Mouse (Mus musculus): ENCODE measurements around the gene Emilin2.
A peak's percentile ranks its signal among the peaks of the same experiment; 100 is the strongest.
"Not testable (repeated sequence)": the region's sequence is repeated elsewhere in the genome, so short reads cannot be mapped to it uniquely, and the experiment has no call there.

The Emilin2 gene

DNA sequence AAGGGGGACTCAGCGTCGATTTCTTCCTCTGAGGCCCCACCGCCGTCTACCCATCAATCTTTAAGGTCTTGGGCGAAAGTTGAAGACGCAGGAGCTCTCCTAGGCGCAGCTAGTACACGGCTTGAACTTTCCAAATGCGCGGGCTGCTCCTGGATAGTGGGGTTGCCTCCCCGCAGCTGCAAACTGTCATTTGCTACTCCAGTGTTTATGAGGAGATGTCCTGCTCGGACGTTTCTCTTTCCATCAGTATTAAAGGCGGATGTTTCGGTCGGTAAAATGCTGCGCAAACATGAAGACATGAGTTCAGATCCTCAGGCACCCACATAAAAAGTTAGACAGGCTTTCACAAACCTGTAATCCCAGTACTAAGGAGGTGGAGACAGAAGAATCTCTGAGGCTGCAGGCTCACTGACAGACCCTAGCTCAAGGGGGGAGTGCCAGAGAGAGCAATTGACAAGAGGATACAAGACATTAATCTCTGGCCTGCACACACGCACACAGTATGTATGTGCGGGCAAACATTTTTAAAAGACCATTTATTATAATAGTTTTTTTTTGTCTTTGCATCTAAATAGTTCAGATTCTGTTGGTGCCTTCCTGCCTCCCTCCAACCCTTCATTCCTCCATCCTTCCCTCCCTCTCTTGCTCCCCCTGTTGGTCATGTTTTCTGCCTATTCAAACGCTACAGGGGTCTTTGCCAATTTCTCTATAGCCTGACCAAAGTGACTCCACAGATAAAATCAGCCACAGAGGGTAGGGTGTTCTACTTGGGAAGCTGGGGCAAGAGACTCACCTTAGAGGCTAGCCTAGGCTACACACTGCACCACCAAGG is at the start of gene Emilin2:
Emilin2 (minus strand) TSS at position 639 of the 832 bp plus-strand sequence.
- H3K36me3 ChIP-seq (ENCODE audit: control insufficient read depth, insufficient read depth, low read length, poor library complexity, severe bottlenecking), result no peaks in the 10 kb centered on the region
- H3K27me3 ChIP-seq (ENCODE audit: control insufficient read depth, insufficient read depth, low read length, poor library complexity, severe bottlenecking), result no peaks in the 10 kb centered on the region; the same call in 1 of the 2 replicates
- peak; percentile 61 for DNase-seq (ENCODE audit: low read depth, low spot score)

DNA sequence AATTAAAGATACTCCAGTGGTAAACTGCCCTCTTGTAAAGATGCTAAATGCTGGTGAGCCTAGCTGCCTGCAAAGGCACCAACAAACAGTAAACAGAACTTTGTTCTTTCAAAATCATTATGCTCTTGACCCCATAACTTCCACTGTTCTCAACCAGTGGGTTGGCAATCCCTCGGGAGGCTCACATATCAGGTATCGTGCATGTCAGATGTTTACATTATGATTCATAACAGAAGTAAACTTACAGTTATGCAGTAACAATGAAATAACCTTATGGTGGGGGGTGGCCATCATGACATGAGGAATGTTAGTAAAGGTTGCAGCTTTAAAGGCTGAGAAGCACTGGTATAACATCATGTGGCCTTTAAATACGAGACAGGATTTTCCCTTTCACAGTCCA is 43.7 kb upstream of the Emilin2 start:
- Histone ChIP-seq H3K27me3 (ENCODE audit: control insufficient read depth, insufficient read depth, low read length, poor library complexity, severe bottlenecking) (no peaks in the 10 kb centered on the region), H3K36me3 (ENCODE audit: control insufficient read depth, insufficient read depth, low read length, poor library complexity, severe bottlenecking) (peaks cover 27% of the 10 kb centered on the region)
- DNase-seq (ENCODE audit: low read depth, low spot score), result no peak

- Histone ChIP-seq H3K36me3 (ENCODE audit: control insufficient read depth, insufficient read depth, low read length, poor library complexity, severe bottlenecking) (peaks cover 23% of the 10 kb centered on the region), H3K27me3 (ENCODE audit: control insufficient read depth, insufficient read depth, low read length, poor library complexity, severe bottlenecking) (no peaks in the 10 kb centered on the region)
- DNase-seq (ENCODE audit: low read depth, low spot score), result no peak
These were observed 42.4 kb upstream of the Emilin2 start for GRCm38 (mm10) chr17:71354205-71354604.

GRCm38 (mm10) chr17:71348188-71348587 is 36.4 kb upstream of the Emilin2 start:
- DNase-seq (ENCODE audit: low read depth, low spot score), result no peak
- H3K36me3 ChIP-seq (ENCODE audit: control insufficient read depth, insufficient read depth, low read length, poor library complexity, severe bottlenecking), result peaks cover 11% of the 10 kb centered on the region
- H3K27me3 ChIP-seq (ENCODE audit: control insufficient read depth, insufficient read depth, low read length, poor library complexity, severe bottlenecking), result no peaks in the 10 kb centered on the region

DNA sequence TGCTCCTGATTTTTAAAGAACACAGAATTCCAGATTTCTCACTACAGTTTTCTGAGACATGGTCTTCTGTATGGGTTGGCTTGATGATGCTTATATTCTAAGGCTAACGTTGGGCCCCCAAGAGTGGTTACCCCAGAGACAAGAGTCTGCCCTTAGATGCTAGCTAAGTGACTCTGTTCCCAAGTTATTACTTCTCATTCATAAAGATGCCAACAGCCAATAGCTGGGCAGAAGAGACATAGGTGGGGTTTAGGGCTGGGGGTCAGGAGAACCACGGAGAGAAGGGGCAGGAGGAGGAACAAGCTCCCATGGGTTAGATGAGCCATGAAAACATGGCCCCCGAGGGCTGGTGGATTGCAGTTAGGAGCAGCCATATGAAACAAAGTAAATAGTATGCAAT is 30.2 kb upstream of the Emilin2 start:
- Histone ChIP-seq H3K36me3 (ENCODE audit: control insufficient read depth, insufficient read depth, low read length, poor library complexity, severe bottlenecking) (peaks cover 2% of the 10 kb centered on the region; the same call in 1 of the 2 replicates), H3K27me3 (ENCODE audit: control insufficient read depth, insufficient read depth, low read length, poor library complexity, severe bottlenecking) (no peaks in the 10 kb centered on the region)
- no peak for DNase-seq (ENCODE audit: low read depth, low spot score)

DNA sequence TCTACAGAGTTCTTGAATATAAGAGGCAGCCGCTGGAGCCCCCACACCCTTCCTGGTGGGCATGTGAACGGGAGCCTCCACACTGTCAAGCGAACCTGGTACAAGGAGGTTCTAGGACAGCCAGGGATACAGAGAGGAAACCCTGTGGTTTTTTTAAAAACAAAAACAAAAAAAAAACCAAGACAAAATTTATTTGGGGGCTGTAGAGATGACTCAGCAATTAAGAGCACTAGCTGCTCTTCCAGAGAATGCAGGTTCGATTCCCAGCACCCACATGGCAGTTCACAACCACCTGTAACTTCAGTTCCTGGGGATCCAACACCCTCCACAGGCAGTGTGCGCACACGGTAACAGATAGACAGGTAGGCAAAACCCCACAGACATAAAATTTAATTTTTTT is 26.8 kb upstream of the Emilin2 start:
- Histone ChIP-seq H3K27me3 (ENCODE audit: control insufficient read depth, insufficient read depth, low read length, poor library complexity, severe bottlenecking) (no peaks in the 10 kb centered on the region), H3K36me3 (ENCODE audit: control insufficient read depth, insufficient read depth, low read length, poor library complexity, severe bottlenecking) (no peaks in the 10 kb centered on the region)
- no peak for DNase-seq (ENCODE audit: low read depth, low spot score)

- Histone ChIP-seq H3K27me3 (ENCODE audit: control insufficient read depth, insufficient read depth, low read length, poor library complexity, severe bottlenecking) (no peaks in the 10 kb centered on the region), H3K36me3 (ENCODE audit: control insufficient read depth, insufficient read depth, low read length, poor library complexity, severe bottlenecking) (no peaks in the 10 kb centered on the region)
- no peak for DNase-seq (ENCODE audit: low read depth, low spot score)
These were observed 25.8 kb upstream of the Emilin2 start for GRCm38 (mm10) chr17:71337546-71337945.

- Histone ChIP-seq H3K36me3 (ENCODE audit: control insufficient read depth, insufficient read depth, low read length, poor library complexity, severe bottlenecking) (no peaks in the 10 kb centered on the region), H3K27me3 (ENCODE audit: control insufficient read depth, insufficient read depth, low read length, poor library complexity, severe bottlenecking) (no peaks in the 10 kb centered on the region)
- no peak for DNase-seq (ENCODE audit: low read depth, low spot score)
These were observed 24.6 kb upstream of the Emilin2 start for GRCm38 (mm10) chr17:71336421-71336820.

GRCm38 (mm10) chr17:71332298-71332697 is 20.5 kb upstream of the Emilin2 start:
- H3K36me3 ChIP-seq (ENCODE audit: control insufficient read depth, insufficient read depth, low read length, poor library complexity, severe bottlenecking), result no peaks in the 10 kb centered on the region
- DNase-seq (ENCODE audit: low read depth, low spot score), result no peak
- H3K27me3 ChIP-seq (ENCODE audit: control insufficient read depth, insufficient read depth, low read length, poor library complexity, severe bottlenecking), result no peaks in the 10 kb centered on the region

DNA sequence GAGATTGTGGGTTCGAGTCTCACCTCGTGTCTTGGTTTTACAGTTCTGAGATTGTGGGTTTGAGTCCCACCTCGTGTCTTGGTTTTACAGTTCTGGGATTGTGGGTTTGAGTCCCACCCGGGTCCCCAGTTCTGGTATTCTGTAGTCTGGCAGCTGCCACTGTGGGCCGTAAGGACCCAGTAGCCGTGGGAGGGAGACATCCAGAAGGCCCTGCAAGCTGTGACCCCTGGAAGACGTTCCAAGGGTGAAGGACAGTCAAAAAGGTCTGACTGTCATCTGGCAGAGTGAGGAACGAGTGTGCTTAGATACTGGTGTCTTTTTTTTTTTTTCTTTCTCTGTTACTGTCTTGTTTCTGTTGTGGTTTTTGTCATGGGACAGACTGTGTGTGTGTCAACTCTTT is 9.0 kb upstream of the Emilin2 start:
- H3K36me3 ChIP-seq (ENCODE audit: control insufficient read depth, insufficient read depth, low read length, poor library complexity, severe bottlenecking); DNase-seq (ENCODE audit: low read depth, low spot score); H3K27me3 ChIP-seq (ENCODE audit: control insufficient read depth, insufficient read depth, low read length, poor library complexity, severe bottlenecking): not testable (repeated sequence)

GRCm38 (mm10) chr17:71319361-71319760 is 7.6 kb upstream of the Emilin2 start:
- DNase-seq (ENCODE audit: low read depth, low spot score), result no peak
- Histone ChIP-seq H3K36me3 (ENCODE audit: control insufficient read depth, insufficient read depth, low read length, poor library complexity, severe bottlenecking) (no peaks in the 10 kb centered on the region), H3K27me3 (ENCODE audit: control insufficient read depth, insufficient read depth, low read length, poor library complexity, severe bottlenecking) (no peaks in the 10 kb centered on the region; the same call in 1 of the 2 replicates)

GRCm38 (mm10) chr17:71317571-71317970 is 5.8 kb upstream of the Emilin2 start:
- no peak for DNase-seq (ENCODE audit: low read depth, low spot score)
- Histone ChIP-seq H3K36me3 (ENCODE audit: control insufficient read depth, insufficient read depth, low read length, poor library complexity, severe bottlenecking) (no peaks in the 10 kb centered on the region), H3K27me3 (ENCODE audit: control insufficient read depth, insufficient read depth, low read length, poor library complexity, severe bottlenecking) (no peaks in the 10 kb centered on the region; the same call in 1 of the 2 replicates)

DNA sequence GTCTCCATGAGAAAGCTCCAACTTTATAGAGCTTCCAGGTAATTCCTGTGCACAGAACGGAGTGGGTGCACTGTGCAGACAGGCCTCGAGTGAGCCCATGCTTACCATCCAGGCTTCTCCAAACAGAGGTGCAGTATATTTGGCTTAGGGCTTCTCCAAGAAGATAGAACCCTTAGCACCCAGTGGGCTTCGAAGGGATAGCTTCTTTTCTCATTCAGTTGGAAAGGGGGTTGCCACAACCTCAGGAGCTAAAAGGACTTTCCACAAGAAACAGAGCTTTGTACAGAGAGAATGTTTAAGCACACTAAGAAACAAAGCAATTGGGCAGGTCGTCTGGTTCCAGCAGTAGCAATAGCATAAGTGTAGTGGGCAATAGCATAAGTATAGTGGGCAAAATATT is 2.5 kb upstream of the Emilin2 start:
- Histone ChIP-seq H3K36me3 (ENCODE audit: control insufficient read depth, insufficient read depth, low read length, poor library complexity, severe bottlenecking) (no peaks in the 10 kb centered on the region), H3K27me3 (ENCODE audit: control insufficient read depth, insufficient read depth, low read length, poor library complexity, severe bottlenecking) (no peaks in the 10 kb centered on the region; the same call in 1 of the 2 replicates)
- DNase-seq (ENCODE audit: low read depth, low spot score), result no peak

DNA sequence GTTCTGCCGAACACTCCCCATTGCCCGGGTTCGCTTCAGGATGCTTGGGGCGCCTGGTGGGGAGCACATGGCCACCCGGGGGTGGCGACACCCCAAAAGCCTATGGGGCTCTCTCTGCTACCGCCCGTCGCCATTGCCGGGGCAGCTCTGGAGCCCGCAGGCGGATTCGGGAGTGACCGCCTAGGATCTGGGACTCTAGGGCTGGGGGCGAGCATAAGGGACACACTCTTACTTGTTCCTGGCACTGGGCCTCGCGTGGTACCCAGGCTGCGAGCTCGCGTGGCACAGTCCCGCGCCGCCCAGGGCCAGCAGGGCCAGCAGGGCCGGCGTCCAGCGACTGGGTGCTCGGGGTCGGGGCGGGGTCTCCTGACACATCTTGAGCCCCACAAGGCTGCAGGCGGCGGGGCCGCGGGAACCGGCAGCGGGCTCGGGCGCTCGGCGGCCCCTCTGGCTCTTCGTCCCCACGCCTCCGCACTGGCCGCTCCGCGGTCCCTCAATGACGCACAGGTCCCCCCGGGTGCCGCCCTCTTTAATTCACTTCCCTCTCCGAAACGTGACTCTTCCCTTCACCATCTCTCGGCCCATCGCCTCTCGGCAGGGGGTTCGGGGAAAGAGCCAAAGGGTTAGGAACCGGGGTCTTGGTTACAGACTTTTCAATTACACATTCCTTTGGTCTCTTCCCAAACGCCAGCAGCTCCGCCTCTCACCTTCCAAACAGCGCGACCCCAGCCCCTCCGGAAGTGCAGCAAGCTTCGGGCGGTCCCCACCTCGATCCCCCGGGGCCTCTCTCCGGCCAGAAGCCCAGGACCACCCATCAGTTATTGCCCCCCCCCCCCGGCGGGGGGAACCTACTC is 1.1 kb downstream of the Emilin2 start:
- Histone ChIP-seq H3K27me3 (ENCODE audit: control insufficient read depth, insufficient read depth, low read length, poor library complexity, severe bottlenecking) (no peaks in the 10 kb centered on the region), H3K36me3 (ENCODE audit: control insufficient read depth, insufficient read depth, low read length, poor library complexity, severe bottlenecking) (no peaks in the 10 kb centered on the region)
- DNase-seq (ENCODE audit: low read depth, low spot score), result peak; percentile 69

All from splenic B cell, adult 2 months (primary cell).